Mouse (Mus musculus) bone marrow macrophage, adult 2 months (primary cell): Measurements from ENCODE around the gene 4930524B15Rik.

Experiments used
- CTCF ChIP-seq: IDR thresholded peaks from 2 replicates; pipeline ENCODE4 v1.5.1; 2012; ENCODE audit warnings: low read depth, mild to moderate bottlenecking, low read length, moderate library complexity
- POLR2A ChIP-seq: IDR thresholded peaks from 2 replicates; pipeline ENCODE4 v1.6.1; 2012; ENCODE audit warnings: mild to moderate bottlenecking, low read depth, low read length, borderline replicate concordance

GRCm38 (mm10) chr11:32008852-32009251, 43.5 kb downstream of the 4930524B15Rik start:
- TF ChIP-seq CTCF (no peak), POLR2A (no peak)
